Mouse (Mus musculus) liver, embryonic 14.5 days (tissue): ENCODE results near the gene Cep350. TPM values are rescaled to one million over a fixed set of nuclear protein-coding genes. Genes with fewer than 3 reads are reported as not detected.

Experiments
- ATAC-seq: fragments of 200-750 bp; cut with Nextera tagmentation; 2 replicates; pipeline ENCODE4 v1.8.0; 2017; ENCODE audit warnings: moderate number of reproducible peaks, mild to moderate bottlenecking, moderate library complexity; ENCODE audit not compliant: insufficient read depth
- DNase-seq, 3 experiments: peaks; one replicate each; pipeline ENCODE4 v3.0.0-alpha.2; 2012 to 2013; ENCODE audit warnings: low read depth in 3 of 3, low spot score in 3 of 3
- H3K27ac ChIP-seq: fragments of 300-500 bp; sonication (generic); 2 replicates; pipeline ENCODE4 v1.5.1; 2014; ENCODE audit warnings: moderate library complexity, mild to moderate bottlenecking, control low read depth, inconsistent platforms
- H3K27me3 ChIP-seq: fragments of 300-500 bp; sonication (generic); 2 replicates; pipeline ENCODE4 v1.6.1; 2014; ENCODE audit warnings: mild to moderate bottlenecking, low read length, moderate library complexity; ENCODE audit not compliant: control insufficient read depth, insufficient read depth
- H3K36me3 ChIP-seq: fragments of 300-500 bp; sonication (generic); replicated peaks from 2 replicates; pipeline ENCODE4 v1.6.1; 2014; ENCODE audit warnings: low read depth; ENCODE audit not compliant: control insufficient read depth, insufficient read depth
- H3K4me1 ChIP-seq, 2 experiments: fragments of 200-500 bp in 1 of 2; fragments of 300-500 bp in 1 of 2; sonication (generic) in 1 of 2; replicated peaks; 2 replicates each; pipeline ENCODE4 v1.6.1; 2012 to 2014; ENCODE audit warnings: antibody characterized with exemption in 1 of 2, inconsistent platforms in 1 of 2, low read length in 1 of 2; ENCODE audit not compliant: control insufficient read depth in 2 of 2, insufficient read depth in 2 of 2
- H3K4me2 ChIP-seq: fragments of 300-500 bp; sonication (generic); 2 replicates; pipeline ENCODE4 v1.6.1; 2014; ENCODE audit warnings: low read depth, mild to moderate bottlenecking, control low read depth, moderate library complexity
- H3K4me3 ChIP-seq, 2 experiments: fragments of 200-500 bp in 1 of 2; fragments of 300-500 bp in 1 of 2; sonication (generic) in 1 of 2; 2 replicates each; pipeline ENCODE4 v1.5.1; 2012 to 2014; ENCODE audit warnings: low read depth in 2 of 2, low read length in 2 of 2, mild to moderate bottlenecking in 2 of 2, control low read depth in 1 of 2, inconsistent platforms in 1 of 2, moderate library complexity in 1 of 2; ENCODE audit not compliant: insufficient read depth in 1 of 2
- H3K9ac ChIP-seq: fragments of 300-500 bp; sonication (generic); replicated peaks from 2 replicates; pipeline ENCODE4 v1.6.1; 2014; ENCODE audit warnings: mild to moderate bottlenecking, control low read depth, moderate library complexity
- H3K9me3 ChIP-seq: fragments of 300-500 bp; sonication (generic); 2 replicates; pipeline ENCODE4 v1.6.1; 2016; ENCODE audit warnings: low read length, mixed read lengths; ENCODE audit not compliant: control insufficient read depth
- CTCF ChIP-seq: IDR thresholded peaks from 2 replicates; pipeline ENCODE4 v1.5.1; 2016; ENCODE audit warnings: antibody characterized with exemption, low read depth, control low read depth
- EP300 ChIP-seq: IDR thresholded peaks from 2 replicates; pipeline ENCODE4 v1.6.1; 2016; ENCODE audit warnings: antibody characterized with exemption, low read depth
- WGBS: fragments of 180-500 bp; shearing (Covaris S2); extraction: QIAGEN DNeasy Blood & Tissue Kit; methylation state at CpG from one replicate; pipeline ENCODE4 v1.1.7; 2014; ENCODE audit not compliant: insufficient replicate concordance; 5-methylcytosine and 5-hydroxymethylcytosine counted together
- polyA plus RNA-seq, 2 experiments: library from polyadenylated mRNA; depleted of rRNA in 1 of 2; stranded (reverse) in 1 of 2; unstranded in 1 of 2; fragments of >200 nt; fragmentation: Nextera tagmentation in 1 of 2; extraction: Ambion mirVana in 1 of 2; gene quantifications; 2 replicates each; pipeline versions ENCODE4 v1.2.1 to v1.2.3; 2012 to 2014

Gene Cep350
- polyA plus RNA-seq, 2 experiments: 3.5 to 4.2 TPM

DNA sequence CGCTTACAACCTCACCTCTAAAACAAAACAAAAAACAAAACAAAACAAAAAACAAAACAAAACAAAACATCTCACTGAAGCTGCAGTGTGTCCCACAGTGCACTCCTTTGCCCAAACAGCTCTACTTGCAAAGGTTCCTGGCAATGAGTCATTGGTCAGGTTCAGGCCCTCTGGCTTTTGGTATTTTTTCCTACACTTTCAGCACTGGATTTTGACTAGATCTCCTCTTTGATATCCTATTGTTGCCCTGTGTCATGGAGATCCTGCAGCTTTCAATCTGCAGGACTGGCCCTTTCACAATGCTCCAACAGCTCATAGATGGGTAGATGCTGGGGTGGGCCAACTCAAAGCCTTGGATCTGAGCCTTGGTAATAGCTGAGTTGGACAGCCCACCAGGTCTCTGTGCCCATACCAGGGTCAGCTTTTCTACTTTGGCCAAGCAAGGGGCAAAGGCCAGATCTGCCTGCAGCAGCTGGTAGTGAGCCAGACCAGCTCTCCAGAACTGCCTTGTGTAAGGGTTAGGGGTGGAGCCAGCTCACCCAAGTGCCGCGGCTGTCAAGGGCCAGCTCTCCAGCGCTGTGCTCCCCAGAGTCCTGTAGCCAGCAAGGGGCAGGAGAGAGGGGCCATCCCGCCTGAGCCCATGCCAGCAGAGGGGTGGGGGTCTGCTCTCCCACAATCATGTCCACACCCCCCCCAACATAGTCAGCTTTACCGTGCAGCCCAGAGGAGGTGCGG, 30.3 kb upstream of the Cep350 start:
- Histone ChIP-seq H3K4me1 (no peaks in the 10 kb centered on the region), H3K27me3 (no peaks in the 10 kb centered on the region), H3K4me2 (no peak overlapping the region), H3K9me3 (no peaks in the 10 kb centered on the region), H3K27ac (no peak overlapping the region), H3K36me3 (peaks cover 22% of the 10 kb centered on the region), H3K4me3 (no peak overlapping the region), H3K9ac (no peak overlapping the region)
- no peak for TF ChIP-seq CTCF
- TF ChIP-seq EP300: no peak
- no peak for DNase-seq
- 87% methylated on average over 7 of the region's 7 CpGs for WGBS
- 0 out of 2 replicates have a peak, but pooled peaks have one; percentile 31 for ATAC-seq

DNA sequence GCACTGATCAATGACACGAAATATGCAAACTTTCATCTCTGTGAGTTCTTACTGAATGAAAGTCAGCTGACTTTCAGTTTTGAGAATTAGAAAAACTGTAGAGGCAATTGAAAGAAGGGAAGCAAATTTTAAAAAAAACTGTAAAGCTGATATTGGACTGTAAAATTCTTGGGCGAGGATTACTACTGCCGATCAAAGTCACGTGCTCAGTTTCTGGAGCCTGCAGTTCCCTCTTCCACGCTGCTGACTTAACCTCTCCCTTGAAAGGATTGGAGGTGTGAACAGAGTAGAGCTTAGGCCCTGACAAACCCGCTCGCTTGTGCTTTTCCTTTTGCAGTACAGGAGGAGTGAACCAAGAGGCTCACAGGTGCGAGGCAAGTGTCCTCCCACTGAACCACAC, 29.3 kb upstream of the Cep350 start:
- Histone ChIP-seq H3K27me3 (no peaks in the 10 kb centered on the region), H3K36me3 (peaks cover 17% of the 10 kb centered on the region), H3K9ac (no peak overlapping the region), H3K4me1 (no peaks in the 10 kb centered on the region), H3K9me3 (no peaks in the 10 kb centered on the region), H3K4me2 (no peak overlapping the region), H3K4me3 (no peak overlapping the region), H3K27ac (no peak overlapping the region)
- ATAC-seq (no peak), DNase-seq (no peak)
- 76% methylated on average over 8 of the region's 8 CpGs for WGBS
- TF ChIP-seq CTCF: no peak
- TF ChIP-seq EP300: no peak

GRCm38 (mm10) chr1:155995612-155996011, 22.6 kb upstream of the Cep350 start:
- TF ChIP-seq CTCF (no peak), EP300 (no peak)
- H3K27ac ChIP-seq: no peak overlapping the region
- no peaks in the 10 kb centered on the region for H3K27me3 ChIP-seq

DNA sequence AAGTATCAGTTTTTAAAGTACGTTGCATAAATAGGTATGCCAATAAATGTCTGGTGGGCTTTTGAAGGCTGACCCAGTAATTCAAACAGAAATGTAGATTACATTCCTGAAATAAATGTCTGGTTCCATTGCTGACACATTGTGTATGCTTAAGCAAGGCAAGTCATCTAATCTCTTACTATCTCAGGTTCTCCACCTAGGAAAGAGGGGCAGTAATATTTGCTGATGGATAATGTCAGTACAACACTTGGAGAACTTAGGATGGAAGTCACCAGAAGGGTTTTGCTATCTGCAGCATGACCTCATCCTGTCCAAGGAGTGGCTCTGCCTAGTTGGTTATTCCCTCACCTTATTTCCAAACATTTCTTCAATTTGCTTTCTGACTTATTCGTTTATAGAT, 21.5 kb upstream of the Cep350 start:
- Histone ChIP-seq H3K9me3 (no peaks in the 10 kb centered on the region), H3K4me1 (no peaks in the 10 kb centered on the region), H3K4me2 (no peak overlapping the region), H3K36me3 (no peaks in the 10 kb centered on the region), H3K4me3 (no peak overlapping the region), H3K27me3 (no peaks in the 10 kb centered on the region), H3K27ac (no peak overlapping the region), H3K9ac (no peak overlapping the region)
- WGBS: 57% methylated on average over 2 of the region's 2 CpGs
- no peak for ATAC-seq
- no peak for DNase-seq
- no peak for TF ChIP-seq EP300
- TF ChIP-seq CTCF: no peak

More at GRCm38 (mm10) chr1:155995612-155996011, 22.6 kb upstream of the Cep350 start:
- no peak for ATAC-seq
- Histone ChIP-seq H3K4me2 (no peak overlapping the region), H3K36me3 (no peaks in the 10 kb centered on the region), H3K4me3 (no peak overlapping the region), H3K9me3 (no peaks in the 10 kb centered on the region), H3K4me1 (no peaks in the 10 kb centered on the region), H3K9ac (no peak overlapping the region)
- WGBS: 25% methylated on average over 2 of the region's 2 CpGs
- no peak for DNase-seq

DNA sequence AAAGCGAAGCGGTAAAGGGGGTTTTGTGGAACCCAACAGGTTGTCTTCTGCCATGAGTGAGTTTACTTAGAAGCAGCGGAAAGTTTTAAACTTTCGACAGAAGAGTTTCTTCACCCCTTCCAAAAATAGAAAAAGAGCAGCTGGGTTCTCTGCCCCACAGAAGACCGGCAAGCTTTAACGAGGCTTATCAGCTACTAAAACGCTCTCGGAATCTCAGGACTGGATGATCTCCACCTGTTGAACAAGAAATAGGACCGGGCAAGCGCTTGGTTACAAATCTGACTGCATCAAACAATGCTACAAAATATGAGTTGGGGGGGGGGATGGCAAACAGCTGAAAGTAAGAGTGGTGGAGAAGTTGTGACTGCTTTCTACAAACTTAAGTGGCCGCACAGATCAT, 17.3 kb upstream of the Cep350 start:
- Histone ChIP-seq H3K4me3 (no peak overlapping the region), H3K27ac (no peak overlapping the region), H3K9ac (no peak overlapping the region), H3K4me1 (no peaks in the 10 kb centered on the region), H3K9me3 (no peaks in the 10 kb centered on the region), H3K36me3 (no peaks in the 10 kb centered on the region), H3K4me2 (no peak overlapping the region), H3K27me3 (no peaks in the 10 kb centered on the region)
- 64% methylated on average over 11 of the region's 11 CpGs for WGBS
- ATAC-seq (no peak), DNase-seq (no peak)
- TF ChIP-seq CTCF (no peak), EP300 (no peak)
